Mouse (Mus musculus) heart, adult 18-20 months (tissue): ENCODE data around the gene 4930432K21Rik. TPM values are rescaled to one million over a fixed set of nuclear protein-coding genes. Genes with fewer than 3 reads are reported as not detected.

Experiments
- DNase-seq, 2 experiments: peaks; one replicate each; pipeline ENCODE4 v3.0.0; 2021 to 2022; ENCODE audit warnings: mixed read lengths in 1 of 2
- total RNA-seq, 2 experiments: library from RNA; stranded (reverse); gene quantifications; 2 replicates each; pipeline ENCODE4 v1.2.3; 2021

The 4930432K21Rik gene
- total RNA-seq, 2 experiments from 2014 or later: 0.35 to 0.59 TPM

- no peak for DNase-seq
Measured at GRCm38 (mm10) chr8:84147324-84147766, 480 bp upstream of the 4930432K21Rik start.

GRCm38 (mm10) chr8:84148531-84148850, 666 bp downstream of the 4930432K21Rik start:
- peak in 1 of 2 experiments; percentile 19 for DNase-seq

- no peak for DNase-seq
Measured at GRCm38 (mm10) chr8:84149181-84149580, 1.4 kb downstream of the 4930432K21Rik start.

DNA sequence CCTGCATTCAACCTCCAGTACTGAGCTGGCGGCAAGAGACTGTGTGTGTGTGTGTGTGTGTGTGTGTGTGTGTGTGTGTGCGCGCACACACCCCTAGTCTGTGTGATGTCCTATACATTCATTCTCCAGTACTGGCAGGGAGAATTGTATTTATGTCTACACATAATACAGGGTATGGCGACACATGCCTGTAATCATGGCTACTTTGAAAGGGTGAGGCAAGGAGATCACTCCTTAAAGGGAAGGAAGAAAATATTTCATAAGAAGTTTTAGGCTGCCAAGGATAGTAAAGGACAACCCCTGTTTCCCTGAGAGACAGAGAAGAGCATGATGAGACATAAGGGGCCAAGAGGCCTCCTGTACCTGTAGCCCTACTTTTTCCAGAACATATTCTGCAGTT, 9.8 kb downstream of the 4930432K21Rik start:
- no peak for DNase-seq

DNA sequence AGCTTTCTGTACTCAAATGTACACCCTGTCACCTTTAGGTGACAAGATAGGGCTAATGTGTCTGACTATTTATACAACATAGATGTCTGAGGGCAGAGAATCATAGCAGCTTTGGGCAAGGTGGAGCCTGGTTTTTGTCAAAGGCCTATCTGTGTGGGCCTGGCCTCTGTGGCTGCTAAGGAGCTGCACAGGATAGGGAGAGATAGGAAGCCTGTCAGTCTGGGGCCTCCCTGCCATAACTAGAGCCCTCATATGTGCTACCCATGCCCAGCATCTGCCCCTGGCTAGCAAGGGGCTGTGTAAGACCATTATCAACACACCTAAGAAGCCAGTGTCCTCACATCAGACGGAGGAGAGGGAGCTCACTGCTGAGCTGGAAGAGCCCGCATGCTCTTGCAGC, 19.9 kb downstream of the 4930432K21Rik start:
- no peak for DNase-seq

GRCm38 (mm10) chr8:84170096-84170495, 22.3 kb downstream of the 4930432K21Rik start:
- no peak for DNase-seq

DNA sequence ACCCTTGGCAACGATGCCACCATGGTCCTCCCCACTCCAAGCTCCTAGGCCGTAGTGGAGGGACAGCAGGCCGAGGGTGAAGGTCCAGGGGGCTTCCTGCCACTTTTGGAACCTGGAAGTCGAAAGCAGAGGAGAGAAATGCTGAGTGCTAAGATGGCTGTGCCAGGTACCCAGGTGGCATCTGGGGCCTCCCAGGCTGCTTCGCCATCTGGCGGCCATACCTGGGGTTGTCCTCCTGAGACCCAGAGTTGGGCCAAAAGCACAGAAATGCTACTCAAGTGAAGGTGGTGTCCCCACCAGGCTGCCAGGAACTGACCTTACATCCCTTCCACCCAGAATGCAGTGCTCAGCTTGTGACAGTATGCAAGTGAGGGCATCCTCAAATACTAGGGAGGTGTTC, 26.0 kb downstream of the 4930432K21Rik start:
- no peak for DNase-seq

- DNase-seq: no peak
Measured at GRCm38 (mm10) chr8:84176560-84176959, 28.7 kb downstream of the 4930432K21Rik start.

GRCm38 (mm10) chr8:84177405-84177804, 29.6 kb downstream of the 4930432K21Rik start:
- no peak for DNase-seq

DNA sequence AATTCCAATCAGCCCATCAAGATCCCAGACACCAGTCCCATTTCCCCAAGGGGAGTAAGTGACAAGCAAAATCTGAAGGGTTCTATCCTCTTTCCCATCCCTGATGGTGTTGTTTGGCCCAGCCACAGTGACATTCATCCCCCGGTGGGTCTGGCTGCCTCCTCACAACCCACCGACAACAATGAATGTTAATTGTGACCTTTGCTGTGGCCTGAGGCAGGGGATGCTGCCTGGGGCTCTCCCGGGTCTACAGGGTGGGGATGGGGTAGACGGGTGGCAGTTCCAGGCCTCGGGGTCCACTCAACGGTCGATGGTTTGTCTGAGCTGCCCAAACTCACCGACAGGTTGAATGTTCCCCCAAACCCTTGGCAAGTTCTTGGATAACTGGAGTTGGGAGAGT, 30.8 kb downstream of the 4930432K21Rik start:
- no peak for DNase-seq

DNA sequence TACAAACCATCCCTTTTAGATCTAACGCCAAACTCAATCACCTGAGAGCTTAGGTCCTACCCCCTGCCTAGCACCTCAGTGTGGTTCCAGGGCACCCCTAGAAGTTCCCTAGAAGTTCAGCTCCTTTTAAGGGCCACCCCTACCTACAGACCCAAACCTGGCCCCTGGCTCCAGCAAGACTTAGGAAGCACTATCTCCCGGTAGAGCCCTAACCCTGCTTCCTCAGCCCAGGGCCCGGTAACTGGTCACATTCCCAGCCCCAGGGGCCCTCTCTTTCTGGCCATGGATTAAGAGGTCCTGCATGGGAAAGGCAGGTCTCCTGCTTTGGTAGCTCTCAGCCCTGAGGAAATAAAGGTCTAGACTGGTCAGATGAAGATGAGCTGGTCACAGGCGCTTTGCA, 32.1 kb downstream of the 4930432K21Rik start:
- no peak for DNase-seq

DNA sequence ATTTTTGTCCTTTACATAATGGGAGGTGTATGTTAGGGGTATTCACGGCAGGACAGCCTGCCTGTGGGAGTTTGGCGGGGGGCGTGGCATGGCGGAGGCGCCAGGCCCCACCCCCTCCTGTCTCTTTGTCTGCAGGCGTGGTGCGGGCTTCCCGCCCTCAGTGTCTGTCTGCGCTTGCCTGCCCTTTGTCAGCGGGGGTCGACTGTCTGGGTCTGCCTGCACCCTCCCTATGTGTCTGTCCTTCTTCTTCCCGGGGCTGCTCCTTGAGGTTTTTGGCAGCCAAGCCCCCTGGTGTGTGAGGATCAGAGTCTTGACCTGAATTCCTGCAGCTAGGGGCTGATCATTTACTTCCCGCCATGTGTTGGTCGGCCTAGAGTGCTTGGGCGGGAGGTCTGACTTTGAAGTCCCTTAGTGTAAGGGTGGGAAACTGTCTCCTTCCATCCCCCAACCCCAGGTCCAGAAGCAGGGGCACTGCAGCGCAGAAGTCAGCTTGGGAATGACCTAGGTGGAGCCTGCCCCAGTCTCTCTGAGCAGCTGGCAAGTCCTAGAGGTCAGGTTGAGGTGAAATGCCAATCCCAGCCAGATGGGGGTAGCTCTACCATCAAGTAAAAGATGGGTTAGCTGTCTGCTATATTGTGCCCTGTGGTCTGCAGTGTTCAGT, 32.8 kb downstream of the 4930432K21Rik start:
- DNase-seq: peak in 1 of 2 experiments; percentile 44

GRCm38 (mm10) chr8:84182833-84183232, 35.0 kb downstream of the 4930432K21Rik start:
- DNase-seq: no peak

DNA sequence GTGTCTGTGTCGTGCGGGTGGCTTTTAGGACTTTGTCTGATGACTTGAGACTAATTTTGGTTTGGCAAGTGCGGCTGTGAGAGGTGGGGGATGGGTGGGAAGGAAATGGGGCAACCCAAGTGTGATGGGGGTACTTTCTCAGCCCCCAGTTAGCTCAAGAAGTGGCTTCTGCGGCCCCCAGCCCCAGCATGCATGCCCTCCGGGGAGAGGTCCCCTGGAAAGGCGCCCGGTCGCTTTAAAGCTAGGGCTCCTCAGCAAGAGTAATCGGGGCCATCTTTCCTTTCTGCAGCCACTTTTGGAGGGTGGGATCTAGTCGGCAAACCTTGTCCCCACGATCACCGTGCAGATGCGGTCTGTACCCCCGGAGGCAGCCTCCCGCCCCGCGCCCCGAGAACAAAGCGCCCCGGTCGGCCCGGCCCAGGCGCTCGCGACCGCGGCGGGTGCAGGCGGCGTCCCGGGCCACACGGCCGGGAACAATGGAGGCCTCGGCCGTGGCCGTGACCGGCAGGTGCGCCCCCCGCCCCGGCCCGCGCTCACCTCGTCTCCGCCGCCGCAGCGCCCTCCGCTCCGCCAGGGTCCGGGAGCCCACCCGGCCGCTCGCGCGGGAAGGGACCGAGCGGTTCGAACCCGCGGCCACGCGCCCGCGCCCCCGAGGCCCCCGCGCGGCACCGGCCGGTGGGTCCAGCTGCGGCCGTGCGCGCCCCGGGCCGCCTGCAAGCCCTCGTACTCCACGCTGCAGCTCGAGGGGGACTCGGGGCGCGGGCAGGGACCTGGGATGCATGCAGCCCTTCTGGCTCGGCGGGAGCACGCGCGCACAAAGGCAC, 35.6 kb downstream of the 4930432K21Rik start:
- DNase-seq: peak in 1 of 2 experiments; percentile 43

DNA sequence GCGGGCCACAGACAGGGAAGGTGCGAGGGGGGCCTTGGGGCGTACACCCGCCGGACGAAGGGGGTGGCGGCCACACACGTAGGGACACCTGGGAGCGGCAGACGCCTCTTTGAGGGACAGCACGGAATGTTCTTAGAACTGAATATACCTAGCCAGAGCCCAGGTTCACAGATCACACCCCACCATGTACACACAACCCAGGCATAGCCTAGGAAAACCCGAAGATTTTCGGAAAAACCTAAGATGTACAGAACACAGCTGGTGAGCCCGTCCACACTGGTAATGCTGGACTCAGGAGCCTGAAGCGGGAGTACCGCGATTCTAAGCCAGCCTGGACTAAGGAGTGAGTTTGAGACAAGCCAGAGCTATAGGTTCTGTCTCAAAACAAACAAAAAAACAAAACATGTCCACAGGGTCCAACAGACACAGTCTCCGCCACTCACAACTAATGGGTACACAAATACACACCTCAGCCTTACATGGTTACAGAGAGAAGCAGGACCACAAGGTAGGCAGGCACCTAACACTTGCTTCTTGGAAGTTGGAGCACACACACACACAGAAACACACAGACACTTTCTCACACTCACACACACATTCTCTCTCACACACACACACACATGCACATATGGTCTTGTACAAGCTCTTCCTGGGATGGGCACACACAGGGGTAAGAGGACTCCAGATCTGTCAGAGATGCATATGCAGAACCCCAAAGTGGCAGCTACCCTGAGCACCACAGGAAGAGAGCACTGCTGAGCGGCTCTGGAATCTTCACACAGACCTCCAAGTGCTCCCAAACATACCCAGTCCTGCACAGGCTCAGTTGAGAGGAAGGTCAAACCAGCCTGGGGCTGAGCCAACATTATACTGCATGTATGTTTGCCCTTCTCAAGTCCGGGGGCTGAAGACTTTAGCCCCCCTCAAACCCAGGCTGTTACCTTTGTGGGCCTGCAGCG, 36.5 kb downstream of the 4930432K21Rik start:
- DNase-seq: no peak

GRCm38 (mm10) chr8:84185117-84185516, 37.3 kb downstream of the 4930432K21Rik start, which contains the start of gene Nanos3:
Gene Nanos3 (minus strand): TSS chr8:84185217.
- no peak for DNase-seq

DNA sequence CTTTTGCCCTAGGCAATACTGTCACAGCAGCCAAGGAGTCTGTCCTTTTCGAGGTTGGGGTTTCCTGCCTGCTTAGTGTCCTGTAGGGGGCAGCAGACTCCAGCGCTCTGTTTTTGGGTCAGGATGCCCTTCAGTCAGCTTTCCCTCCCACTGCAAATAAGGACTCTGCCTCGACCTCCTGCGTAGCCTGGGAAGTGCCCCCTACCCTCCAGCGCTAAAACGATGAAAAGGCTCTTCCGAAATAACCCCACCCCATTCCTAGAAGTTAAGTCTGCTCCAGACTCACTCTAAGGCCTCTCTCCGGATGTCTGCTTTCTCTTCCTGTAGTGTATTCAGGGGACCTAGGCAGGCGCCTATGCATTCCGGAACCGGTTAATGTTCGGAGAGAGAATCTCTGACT, 38.7 kb downstream of the 4930432K21Rik start:
- peak; percentile 88 to 90 for DNase-seq

- DNase-seq: peak; percentile 79 to 86
Measured at GRCm38 (mm10) chr8:84187065-84187755, 39.4 kb downstream of the 4930432K21Rik start.

DNA sequence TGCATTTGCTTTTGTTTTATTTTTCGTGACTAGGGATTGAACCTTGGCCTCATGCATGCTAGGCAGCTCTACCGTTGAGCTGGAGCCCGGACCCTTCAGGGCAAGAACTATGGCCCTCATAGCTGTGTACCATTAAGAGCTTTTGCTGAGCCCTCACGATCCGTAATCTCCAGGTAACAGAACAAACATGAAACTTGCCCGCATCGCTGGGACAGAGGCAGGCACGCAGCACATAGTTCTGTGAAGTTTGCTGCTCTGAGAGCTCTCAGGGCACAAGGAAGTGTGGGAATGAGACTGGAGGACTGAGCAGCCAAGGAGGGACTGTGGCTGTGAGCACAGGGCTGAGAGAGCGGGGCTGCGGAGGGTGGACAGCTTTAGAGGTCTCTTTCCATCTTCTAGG, 40.8 kb downstream of the 4930432K21Rik start:
- peak in 1 of 2 experiments; percentile 13 for DNase-seq

DNA sequence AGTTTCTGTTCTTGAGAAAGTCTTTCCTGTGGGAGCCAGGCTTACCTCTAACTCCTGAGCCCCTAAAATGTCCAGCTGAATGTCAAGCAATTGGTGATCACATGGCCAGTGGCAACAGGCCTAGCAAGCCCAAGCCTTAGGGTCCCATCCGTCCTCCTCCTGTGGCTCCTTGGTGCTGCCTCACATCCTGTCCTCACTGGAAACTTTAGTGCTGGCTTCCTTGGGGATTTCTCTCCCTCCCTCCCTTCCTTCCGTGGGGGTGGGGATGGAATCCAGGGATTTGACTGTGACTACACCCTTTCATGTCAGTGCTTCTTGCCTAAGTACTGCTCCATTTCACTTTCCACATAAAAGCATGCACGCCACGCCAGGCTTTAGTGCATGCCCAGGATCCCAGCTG, 41.8 kb downstream of the 4930432K21Rik start:
- DNase-seq: peak; percentile 84 to 92

DNA sequence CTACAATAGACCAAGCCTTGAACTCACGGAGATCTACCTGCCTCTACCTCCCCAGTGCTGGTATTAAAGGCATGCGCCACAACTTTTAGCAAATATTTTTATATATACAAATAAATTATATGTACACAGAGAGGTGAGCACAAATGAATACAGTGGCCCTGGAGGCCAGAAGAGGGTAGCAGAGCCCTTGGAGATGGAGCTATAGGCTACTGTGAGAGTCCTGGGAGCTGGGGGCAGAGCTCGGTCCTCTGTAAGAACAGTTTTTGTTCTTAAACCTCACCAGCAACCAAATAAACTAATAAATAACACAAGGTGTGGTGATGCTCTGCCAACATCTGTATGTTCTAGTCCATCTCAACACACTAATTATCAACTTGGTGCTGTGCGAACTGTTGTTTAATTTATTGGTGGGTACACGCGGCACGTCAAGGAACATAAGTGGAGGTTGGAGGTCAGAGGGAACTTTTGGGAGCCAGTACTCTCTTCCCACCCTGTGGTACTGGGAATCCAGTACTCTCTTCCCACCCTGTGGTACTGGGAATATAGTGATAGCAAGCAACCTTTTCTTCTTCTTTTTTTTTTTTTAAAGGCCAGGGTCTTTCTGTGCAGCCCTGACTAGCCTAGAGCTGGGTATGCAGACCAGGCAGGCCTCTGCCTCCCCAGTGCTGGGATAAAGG, 42.5 kb downstream of the 4930432K21Rik start:
- DNase-seq: no peak
